Mouse (Mus musculus): ENCODE data around the gene Shank3. TPM values are rescaled to one million over a fixed set of nuclear protein-coding genes. Genes with fewer than 3 reads are reported as not detected.

Gene Shank3
- total and polyA plus RNA-seq, 3 experiments: 31.0 to 52.2 (median 44.3) TPM

DNA sequence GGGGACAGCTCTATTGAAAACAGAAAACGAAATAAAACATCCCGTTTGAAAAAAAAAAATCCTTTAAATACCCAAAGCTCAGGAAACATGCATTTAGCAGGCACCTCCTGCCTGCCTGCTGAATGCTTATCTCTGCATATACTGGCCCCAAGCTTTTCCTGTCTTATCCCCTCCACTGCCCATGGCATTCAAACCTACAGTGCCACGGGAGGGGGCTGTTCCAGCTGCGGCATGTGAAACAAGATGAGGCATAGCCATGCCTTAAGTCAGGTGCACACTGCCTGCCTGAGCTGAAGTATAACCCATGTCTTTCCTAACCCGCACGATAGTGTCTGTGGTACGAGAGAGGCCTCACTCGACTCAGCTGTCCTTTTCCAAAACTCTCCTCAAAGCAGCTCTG is 72.7 kb downstream of the Shank3 start:
- no peak overlapping the region for H3K4me3 ChIP-seq
- H3K27ac ChIP-seq: no peak overlapping the region; the same call in 1 of the 2 replicates
- intact Hi-C loops (cut with DNase I): no loop called here
- TF ChIP-seq POLR2A (IDR thresholded peaks at IDR 0.05; ENCODE audit: insufficient read depth, low read depth, low read length) (no peak), EP300 (IDR thresholded peaks at IDR 0.05; ENCODE audit: insufficient read depth, low read depth, low read length) (no peak), CTCF (IDR thresholded peaks at IDR 0.05) (no peak)
- H3K4me1 ChIP-seq (ENCODE audit: control insufficient read depth, insufficient read depth, low read length): no peaks in the 10 kb centered on the region
- H3K9ac ChIP-seq (ENCODE audit: low read depth, low read length): no peak overlapping the region
- no peaks in the 10 kb centered on the region for H3K36me3 ChIP-seq (ENCODE audit: control insufficient read depth, insufficient read depth, low read length)
- no peak for DNase-seq
- 40% methylated on average over 8 of the region's 8 CpGs for WGBS
- no peaks in the 10 kb centered on the region for H3K79me2 ChIP-seq (replicated peaks; ENCODE audit: control insufficient read depth, insufficient read depth, low read length)
- H3K27me3 ChIP-seq (ENCODE audit: control insufficient read depth, insufficient read depth, low read length): no peaks in the 10 kb centered on the region; the same call in 1 of the 2 replicates

DNA sequence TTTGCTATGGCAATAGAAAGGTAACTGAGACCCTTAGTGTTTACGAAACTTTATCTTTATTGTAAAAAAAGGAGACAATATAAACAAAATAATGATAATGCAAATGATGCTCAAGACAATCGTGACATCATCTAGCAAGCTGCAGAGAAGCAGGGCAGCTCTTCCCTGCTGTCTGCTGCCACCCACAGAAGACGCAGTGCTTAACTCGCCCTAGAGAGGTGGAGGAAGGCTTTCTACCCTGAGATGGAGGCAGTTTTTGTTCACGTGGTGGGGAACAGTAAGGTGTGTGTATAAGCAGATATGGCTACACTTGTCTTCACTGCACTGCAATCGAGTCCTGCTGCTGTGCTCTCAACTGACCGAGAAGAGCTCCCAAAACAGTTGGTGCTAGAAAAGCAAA is 83.1 kb downstream of the Shank3 start:
- intact Hi-C loops (cut with DNase I): no loop called here
- TF ChIP-seq CTCF (IDR thresholded peaks at IDR 0.05) (no peak), POLR2A (IDR thresholded peaks at IDR 0.05; ENCODE audit: insufficient read depth, low read depth, low read length) (no peak), EP300 (IDR thresholded peaks at IDR 0.05; ENCODE audit: insufficient read depth, low read depth, low read length) (no peak)
- no peaks in the 10 kb centered on the region for H3K27me3 ChIP-seq (ENCODE audit: control insufficient read depth, insufficient read depth, low read length)
- no peaks in the 10 kb centered on the region for H3K36me3 ChIP-seq (ENCODE audit: control insufficient read depth, insufficient read depth, low read length)
- 87% methylated on average over 7 of the region's 7 CpGs for WGBS
- no peaks in the 10 kb centered on the region for H3K79me2 ChIP-seq (replicated peaks; ENCODE audit: control insufficient read depth, insufficient read depth, low read length)
- H3K9ac ChIP-seq (ENCODE audit: low read depth, low read length): no peak overlapping the region
- H3K27ac ChIP-seq: no peak overlapping the region
- no peak overlapping the region for H3K4me3 ChIP-seq
- H3K4me1 ChIP-seq (ENCODE audit: control insufficient read depth, insufficient read depth, low read length): peaks cover 6% of the 10 kb centered on the region
- no peak for DNase-seq

DNA sequence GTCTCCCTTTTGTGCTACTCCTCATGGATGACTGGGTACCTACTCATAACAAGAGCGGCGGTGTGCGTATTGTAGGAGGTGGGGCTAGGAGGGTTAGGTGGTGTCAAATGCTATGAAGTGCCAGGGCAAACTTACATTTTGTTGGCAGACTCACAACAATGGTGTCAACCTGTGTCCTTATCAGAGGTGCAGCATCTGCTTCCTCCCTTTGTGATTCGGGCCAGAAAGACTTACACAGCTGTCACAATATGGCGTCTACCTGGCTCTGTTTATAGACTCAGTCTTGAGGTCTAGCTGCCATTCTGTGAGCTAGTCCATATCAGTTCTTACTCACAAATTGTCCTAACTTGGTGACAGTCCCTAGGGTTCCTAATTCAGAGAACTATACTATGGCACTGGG is 85.7 kb downstream of the Shank3 start:
- intact Hi-C loops (cut with DNase I): no loop called here
- Histone ChIP-seq H3K27ac (peak overlapping the region; percentile 60), H3K4me3 (no peak overlapping the region), H3K9ac (ENCODE audit: low read depth, low read length) (no peak overlapping the region), H3K79me2 (replicated peaks; ENCODE audit: control insufficient read depth, insufficient read depth, low read length) (no peaks in the 10 kb centered on the region), H3K27me3 (ENCODE audit: control insufficient read depth, insufficient read depth, low read length) (no peaks in the 10 kb centered on the region), H3K4me1 (ENCODE audit: control insufficient read depth, insufficient read depth, low read length) (peaks cover 6% of the 10 kb centered on the region), H3K36me3 (ENCODE audit: control insufficient read depth, insufficient read depth, low read length) (no peaks in the 10 kb centered on the region)
- WGBS: 43% methylated on average over 5 of the region's 5 CpGs
- no peak for TF ChIP-seq CTCF (IDR thresholded peaks at IDR 0.05)
- peak; percentile 100 for TF ChIP-seq EP300 (IDR thresholded peaks at IDR 0.05; ENCODE audit: insufficient read depth, low read depth, low read length)
- peak; percentile 80 for TF ChIP-seq POLR2A (IDR thresholded peaks at IDR 0.05; ENCODE audit: insufficient read depth, low read depth, low read length)
- peak; percentile 34 to 47 for DNase-seq

DNA sequence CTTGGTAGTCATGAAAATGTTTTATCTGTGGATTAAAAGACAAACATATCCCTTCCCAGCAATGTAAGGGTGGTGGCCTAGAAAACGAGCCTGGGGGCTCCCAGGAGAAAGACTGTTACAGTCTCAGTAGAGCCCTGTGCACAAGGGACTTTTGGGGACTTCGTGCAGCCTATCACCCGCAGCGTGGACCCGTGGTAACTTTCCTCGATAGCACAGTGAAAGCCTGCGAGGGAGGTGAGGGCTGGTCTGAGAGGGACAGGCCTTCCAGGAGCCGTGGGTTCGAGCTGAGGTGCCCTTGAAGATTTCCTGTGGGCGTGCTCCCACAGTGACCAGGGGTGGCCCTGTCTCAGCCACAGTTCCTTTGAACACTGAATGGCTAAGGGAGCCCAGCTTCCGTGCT is 86.2 kb downstream of the Shank3 start:
- no peaks in the 10 kb centered on the region for H3K36me3 ChIP-seq (ENCODE audit: control insufficient read depth, insufficient read depth, low read length)
- H3K4me1 ChIP-seq (ENCODE audit: control insufficient read depth, insufficient read depth, low read length): peaks cover 6% of the 10 kb centered on the region
- no peak for DNase-seq
- no peak overlapping the region for H3K4me3 ChIP-seq
- H3K27me3 ChIP-seq (ENCODE audit: control insufficient read depth, insufficient read depth, low read length): no peaks in the 10 kb centered on the region
- 69% methylated on average over 11 of the region's 11 CpGs for WGBS
- intact Hi-C loops (cut with DNase I): no loop called here
- TF ChIP-seq POLR2A (IDR thresholded peaks at IDR 0.05; ENCODE audit: insufficient read depth, low read depth, low read length) (no peak), CTCF (IDR thresholded peaks at IDR 0.05) (no peak), EP300 (IDR thresholded peaks at IDR 0.05; ENCODE audit: insufficient read depth, low read depth, low read length) (no peak)
- no peak overlapping the region for H3K9ac ChIP-seq (ENCODE audit: low read depth, low read length)
- peak overlapping the region; percentile 60 for H3K27ac ChIP-seq
- no peaks in the 10 kb centered on the region for H3K79me2 ChIP-seq (replicated peaks; ENCODE audit: control insufficient read depth, insufficient read depth, low read length)

DNA sequence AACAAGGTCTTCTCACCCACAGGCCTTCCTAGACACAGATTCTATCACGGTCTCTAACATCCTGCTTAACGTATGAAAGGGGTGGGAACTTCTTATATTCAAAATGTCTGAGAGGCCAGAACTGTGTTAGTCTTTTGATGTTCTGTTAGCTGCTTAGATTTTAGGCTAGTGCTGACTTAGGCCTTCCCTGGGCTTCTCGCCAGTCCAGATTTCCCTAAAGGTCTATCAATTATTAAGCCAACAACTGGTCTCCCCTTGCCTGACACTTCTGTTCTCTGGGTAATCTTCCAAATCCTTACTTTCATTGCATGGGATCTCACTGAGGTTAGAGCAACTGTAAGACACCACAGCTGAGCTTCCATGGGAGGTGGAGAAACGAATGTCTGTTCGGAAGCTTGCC is 89.7 kb downstream of the Shank3 start:
- Histone ChIP-seq H3K4me1 (ENCODE audit: control insufficient read depth, insufficient read depth, low read length) (peaks cover 7% of the 10 kb centered on the region), H3K9ac (ENCODE audit: low read depth, low read length) (no peak overlapping the region), H3K79me2 (replicated peaks; ENCODE audit: control insufficient read depth, insufficient read depth, low read length) (no peaks in the 10 kb centered on the region), H3K27ac (no peak overlapping the region), H3K36me3 (ENCODE audit: control insufficient read depth, insufficient read depth, low read length) (no peaks in the 10 kb centered on the region), H3K27me3 (ENCODE audit: control insufficient read depth, insufficient read depth, low read length) (no peaks in the 10 kb centered on the region), H3K4me3 (no peak overlapping the region)
- intact Hi-C loops (cut with DNase I): no loop called here
- TF ChIP-seq CTCF (IDR thresholded peaks at IDR 0.05): no peak
- no peak for TF ChIP-seq POLR2A (IDR thresholded peaks at IDR 0.05; ENCODE audit: insufficient read depth, low read depth, low read length)
- no peak for TF ChIP-seq EP300 (IDR thresholded peaks at IDR 0.05; ENCODE audit: insufficient read depth, low read depth, low read length)
- WGBS: 78% methylated on average over 5 of the region's 5 CpGs
- no peak for DNase-seq

DNA sequence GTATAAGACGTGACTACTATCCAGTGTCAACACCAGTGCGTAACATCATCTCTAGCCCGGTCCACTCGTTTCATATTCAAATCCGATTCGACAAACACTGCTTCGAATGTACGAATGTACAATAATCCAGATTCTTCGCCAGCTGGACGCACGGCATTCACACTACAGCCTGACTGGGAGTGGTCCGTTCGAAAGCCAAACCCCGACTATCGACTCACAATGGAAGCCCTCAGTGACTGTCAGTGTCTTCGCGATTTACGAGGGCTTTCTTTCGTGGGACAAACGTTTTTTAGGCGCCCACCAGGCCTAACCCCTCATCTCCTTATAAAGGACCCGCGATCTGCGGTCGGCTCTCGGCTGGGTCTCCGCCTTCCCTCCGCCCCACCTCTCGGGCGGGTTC is 91.9 kb downstream of the Shank3 start:
- Histone ChIP-seq H3K79me2 (replicated peaks; ENCODE audit: control insufficient read depth, insufficient read depth, low read length) (no peaks in the 10 kb centered on the region), H3K27me3 (ENCODE audit: control insufficient read depth, insufficient read depth, low read length) (no peaks in the 10 kb centered on the region), H3K4me3 (peak overlapping the region; percentile 60), H3K36me3 (ENCODE audit: control insufficient read depth, insufficient read depth, low read length) (no peaks in the 10 kb centered on the region), H3K4me1 (ENCODE audit: control insufficient read depth, insufficient read depth, low read length) (peaks cover 1% of the 10 kb centered on the region), H3K27ac (peak overlapping the region; percentile 10), H3K9ac (ENCODE audit: low read depth, low read length) (peak overlapping the region; percentile 77)
- no peak for DNase-seq
- TF ChIP-seq POLR2A (IDR thresholded peaks at IDR 0.05; ENCODE audit: insufficient read depth, low read depth, low read length) (no peak), EP300 (IDR thresholded peaks at IDR 0.05; ENCODE audit: insufficient read depth, low read depth, low read length) (no peak), CTCF (IDR thresholded peaks at IDR 0.05) (no peak)
- 1% methylated on average over 30 of the region's 30 CpGs for WGBS
- intact Hi-C loops (cut with DNase I): no loop called here
